Mouse (Mus musculus): Measurements from ENCODE around the gene Slc4a8.

Slc4a8 gene

DNA sequence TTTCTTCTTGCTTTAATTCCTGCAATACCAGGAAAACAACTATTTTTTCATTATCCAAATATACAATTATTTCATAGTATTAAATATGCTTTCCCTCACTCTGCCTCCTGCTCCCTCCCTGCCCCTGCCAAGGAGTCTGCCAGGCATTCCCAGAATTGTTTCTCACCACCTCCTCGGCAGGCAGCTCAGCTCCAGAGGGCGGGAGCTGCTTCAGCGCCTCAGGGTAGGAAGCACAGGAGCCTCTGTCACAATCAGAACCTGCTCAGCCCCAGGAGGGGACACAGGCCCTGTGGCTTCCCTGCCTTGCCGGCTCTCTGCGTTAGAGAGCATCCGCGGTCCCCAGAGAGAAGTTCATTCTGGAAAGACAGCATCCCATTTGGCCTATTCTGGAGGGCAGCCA lies 71.2 kb downstream of the Slc4a8 start:
- no peak for DNase-seq (ENCODE audit: low spot score)

GRCm38 (mm10) chr15:100836729-100837128 lies 75.2 kb downstream of the Slc4a8 start:
- DNase-seq (ENCODE audit: low spot score), result no peak

GRCm38 (mm10) chr15:100838607-100839207 lies 77.2 kb downstream of the Slc4a8 start:
- no peak for DNase-seq (ENCODE audit: low spot score)

GRCm38 (mm10) chr15:100844336-100844735 lies 82.8 kb downstream of the Slc4a8 start:
- DNase-seq (ENCODE audit: low spot score), result no peak

GRCm38 (mm10) chr15:100845049-100845879 lies 83.7 kb downstream of the Slc4a8 start:
- peak; percentile 9 for DNase-seq (ENCODE audit: low spot score)

DNA sequence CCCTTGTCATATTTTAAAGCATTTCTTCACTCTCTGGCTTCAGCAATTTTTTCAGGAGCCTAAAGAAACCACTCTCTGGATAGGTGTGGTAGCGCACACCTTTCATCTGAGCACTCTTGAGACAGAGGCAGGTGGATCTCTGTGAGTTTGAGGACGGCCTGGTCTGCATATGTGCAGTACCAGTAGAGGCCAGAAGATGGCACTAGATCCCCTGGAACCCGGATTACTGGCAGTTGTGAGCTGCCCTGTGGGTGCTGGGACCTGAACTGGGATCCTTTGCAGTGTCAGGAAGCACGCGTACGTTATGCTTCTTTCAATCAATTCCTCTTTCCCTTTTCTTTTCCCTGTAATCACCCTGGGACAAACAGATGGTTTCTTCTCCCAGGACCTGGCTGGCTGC lies 85.6 kb downstream of the Slc4a8 start:
- DNase-seq (ENCODE audit: low spot score), result no peak

- no peak for DNase-seq (ENCODE audit: low spot score)
Observed at GRCm38 (mm10) chr15:100857586-100857985, 96.0 kb downstream of the Slc4a8 start.

GRCm38 (mm10) chr15:100860856-100861255 lies 99.3 kb downstream of the Slc4a8 start:
- DNase-seq (ENCODE audit: low spot score), result no peak

GRCm38 (mm10) chr15:100865556-100865955 lies 104.0 kb downstream of the Slc4a8 start:
- no peak for DNase-seq (ENCODE audit: low spot score)

DNA sequence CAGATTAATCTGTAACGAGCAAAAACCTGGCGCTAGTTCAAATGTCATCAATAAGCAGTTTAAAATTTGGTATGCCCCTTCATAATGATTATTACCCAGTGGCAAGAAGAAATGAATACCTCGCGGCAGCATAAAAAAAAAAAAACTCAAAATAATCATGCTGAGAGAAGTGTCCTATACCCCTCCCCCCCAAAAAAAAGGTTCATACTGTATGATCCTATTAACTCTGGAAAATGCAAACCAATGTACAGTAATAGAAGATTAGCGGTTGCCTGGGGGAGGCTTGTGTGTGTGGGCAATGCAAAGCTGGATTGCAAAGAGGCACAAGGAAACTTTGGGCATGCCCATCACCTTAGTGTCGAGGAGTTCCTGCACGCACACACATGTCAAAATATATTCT lies 108.0 kb downstream of the Slc4a8 start, which contains the start of gene Scn8a:
TSS of gene Scn8a (plus strand) at position 301 of the 400 bp plus-strand sequence.
- DNase-seq (ENCODE audit: low spot score), result no peak

- DNase-seq (ENCODE audit: low spot score), result peak; percentile 7
Observed at GRCm38 (mm10) chr15:100870001-100870774, 108.6 kb downstream of the Slc4a8 start.

DNA sequence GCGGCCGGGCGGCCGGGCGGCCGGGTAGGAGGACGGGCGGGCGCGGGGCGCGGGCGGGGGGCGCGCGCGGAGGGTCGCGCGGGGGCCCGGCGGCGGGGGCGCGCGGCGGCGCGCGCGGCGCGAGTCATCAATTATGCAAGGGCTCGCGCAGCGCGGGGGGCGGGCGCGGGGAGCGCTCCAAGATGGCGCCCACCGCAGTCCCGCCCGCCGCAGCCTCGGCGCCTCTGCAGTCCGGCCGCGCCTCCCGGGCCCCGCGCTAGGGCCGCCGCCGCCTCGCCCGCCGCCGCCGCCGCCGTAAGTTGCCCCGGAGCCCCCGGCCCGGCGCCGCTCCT lies 109.2 kb downstream of the Slc4a8 start:
- DNase-seq (ENCODE audit: low spot score), result no peak

DNA sequence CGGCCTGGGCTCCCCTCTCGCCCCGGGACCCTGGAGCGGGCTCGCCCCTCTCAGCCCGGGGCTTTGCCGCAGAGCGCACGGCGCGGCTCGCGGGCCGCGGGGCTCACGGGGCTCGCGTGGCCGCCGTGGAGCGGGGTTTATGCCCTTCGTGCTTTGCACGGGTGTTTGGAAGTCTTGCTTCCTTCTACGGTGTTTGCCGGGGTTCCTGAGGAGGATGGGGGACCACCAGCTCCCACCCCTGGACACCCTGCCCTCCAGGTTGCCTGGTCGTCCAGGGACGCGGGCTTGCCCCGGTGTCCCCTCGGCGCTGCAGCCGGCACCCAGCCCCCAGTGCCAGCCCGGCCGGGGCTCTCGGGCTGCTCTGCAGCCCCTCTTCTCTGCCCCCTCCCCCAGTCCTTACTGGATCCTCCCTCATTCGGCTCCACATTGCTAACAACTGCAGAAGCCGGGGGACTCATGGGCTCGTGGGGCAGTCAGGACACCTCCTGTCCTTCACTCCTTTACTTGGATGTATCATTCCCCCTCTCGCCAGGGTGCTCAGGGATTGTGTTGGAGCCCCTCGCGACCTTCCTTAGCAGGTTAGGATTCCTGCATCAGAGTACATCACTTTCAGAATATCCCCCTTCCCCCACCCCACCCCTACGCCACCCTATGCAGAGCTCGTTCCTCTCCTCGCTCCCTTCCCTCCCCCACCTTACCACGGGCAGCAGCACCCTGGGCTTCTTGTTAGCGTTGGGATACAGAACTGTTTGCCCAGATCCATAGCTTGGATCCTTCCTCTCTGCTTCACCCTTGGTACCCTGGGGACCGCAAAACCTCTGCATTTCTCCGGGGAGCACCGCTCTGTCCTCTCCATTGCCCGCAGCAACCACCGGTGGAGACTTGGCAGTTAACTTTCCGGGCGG lies 109.8 kb downstream of the Slc4a8 start:
- DNase-seq (ENCODE audit: low spot score), result no peak

DNA sequence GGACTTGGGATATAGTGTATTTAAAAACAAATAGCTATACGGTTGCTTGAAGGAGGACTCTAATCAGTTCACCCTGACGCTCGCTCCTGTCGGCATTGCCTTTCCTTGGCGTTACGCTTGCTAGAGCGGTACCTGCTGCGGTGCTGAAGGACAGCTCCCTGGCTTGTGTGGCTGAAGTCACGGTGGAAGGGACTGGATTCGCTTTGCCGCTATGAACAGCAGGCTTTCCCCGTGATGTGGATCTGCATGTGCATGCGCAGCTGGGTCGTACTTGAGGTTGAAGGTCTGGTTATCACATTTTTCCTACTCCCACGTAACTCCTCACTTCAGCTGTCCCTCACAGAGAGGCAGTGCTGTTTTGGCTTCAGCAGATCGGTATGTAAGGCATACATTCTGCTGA lies 111.6 kb downstream of the Slc4a8 start:
- DNase-seq (ENCODE audit: low spot score), result peak; percentile 14
